Mouse (Mus musculus) testis, adult 2 months (tissue): ENCODE results near the gene Mtch1. TPM values are rescaled to one million over a fixed set of nuclear protein-coding genes. Genes with fewer than 3 reads are reported as not detected.
A peak's percentile ranks its signal among the peaks of the same experiment; 100 is the strongest.

ENCODE experiments used
- H3K27ac ChIP-seq: fragments of 200-500 bp; 2 replicates; pipeline ENCODE4 v1.5.1; 2012; ENCODE audit warnings: low read depth, low read length; ENCODE audit not compliant: control insufficient read depth, insufficient read depth
- H3K27me3 ChIP-seq: fragments of 200-500 bp; 2 replicates; pipeline ENCODE4 v1.6.1; 2012; ENCODE audit warnings: mild to moderate bottlenecking, low read length, moderate library complexity; ENCODE audit not compliant: control insufficient read depth, insufficient read depth
- H3K36me3 ChIP-seq: fragments of 200-500 bp; 2 replicates; pipeline ENCODE4 v1.6.1; 2012; ENCODE audit warnings: mild to moderate bottlenecking, low read length; ENCODE audit not compliant: control insufficient read depth, insufficient read depth
- H3K4me1 ChIP-seq: fragments of 200-500 bp; 2 replicates; pipeline ENCODE4 v1.6.1; 2012; ENCODE audit warnings: low read length; ENCODE audit not compliant: control insufficient read depth, insufficient read depth
- H3K4me3 ChIP-seq: fragments of 200-500 bp; 2 replicates; pipeline ENCODE4 v1.5.1; 2012; ENCODE audit warnings: low read depth, mild to moderate bottlenecking, low read length, moderate library complexity, mixed read lengths; ENCODE audit not compliant: control insufficient read depth
- CTCF ChIP-seq: fragments of 200-500 bp; IDR thresholded peaks from 2 replicates; pipeline ENCODE4 v1.5.1; 2012; ENCODE audit warnings: low read depth, mild to moderate bottlenecking, inconsistent platforms, low read length, moderate library complexity; ENCODE audit not compliant: control insufficient read depth, insufficient read depth, insufficient replicate concordance
- POLR2A ChIP-seq: fragments of 200-500 bp; IDR thresholded peaks from 2 replicates; pipeline ENCODE4 v1.6.1; 2012; ENCODE audit warnings: low read depth, mild to moderate bottlenecking, inconsistent platforms, low read length, moderate library complexity; ENCODE audit not compliant: control insufficient read depth
- polyA plus RNA-seq: library from polyadenylated mRNA; depleted of rRNA; stranded (reverse); fragments of >200 nt; gene quantifications from 2 replicates; pipeline ENCODE4 v1.2.3, GENCODE M21; 2012

The Mtch1 gene
- polyA plus RNA-seq, 1 experiment = 43.5 TPM

- Histone ChIP-seq H3K36me3 (no peaks in the 10 kb centered on the region), H3K27me3 (no peaks in the 10 kb centered on the region), H3K4me3 (no peak overlapping the region), H3K27ac (no peak overlapping the region), H3K4me1 (no peaks in the 10 kb centered on the region)
- TF ChIP-seq CTCF (no peak), POLR2A (no peak)
These were observed 35.7 kb downstream of the Mtch1 start for GRCm38 (mm10) chr17:29312082-29312481.

- Histone ChIP-seq H3K36me3 (no peaks in the 10 kb centered on the region), H3K27ac (no peak overlapping the region), H3K4me1 (no peaks in the 10 kb centered on the region), H3K27me3 (no peaks in the 10 kb centered on the region), H3K4me3 (no peak overlapping the region)
- TF ChIP-seq CTCF = no peak
- no peak for TF ChIP-seq POLR2A
These were observed 36.1 kb downstream of the Mtch1 start for GRCm38 (mm10) chr17:29311602-29312001.

GRCm38 (mm10) chr17:29310056-29310623, 37.6 kb downstream of the Mtch1 start:
- Histone ChIP-seq H3K4me3 (no peak overlapping the region), H3K27ac (no peak overlapping the region), H3K27me3 (no peaks in the 10 kb centered on the region), H3K36me3 (no peaks in the 10 kb centered on the region), H3K4me1 (no peaks in the 10 kb centered on the region; the same call in 1 of the 2 replicates)
- no peak for TF ChIP-seq POLR2A
- TF ChIP-seq CTCF = no peak

GRCm38 (mm10) chr17:29305871-29306270, 41.9 kb downstream of the Mtch1 start:
- Histone ChIP-seq H3K4me1 (no peaks in the 10 kb centered on the region; the same call in 1 of the 2 replicates), H3K4me3 (no peak overlapping the region), H3K27ac (no peak overlapping the region), H3K36me3 (no peaks in the 10 kb centered on the region), H3K27me3 (no peaks in the 10 kb centered on the region)
- TF ChIP-seq POLR2A (no peak), CTCF (no peak)

- TF ChIP-seq CTCF (no peak), POLR2A (no peak)
- Histone ChIP-seq H3K27ac (no peak overlapping the region), H3K4me1 (no peaks in the 10 kb centered on the region; the same call in 1 of the 2 replicates), H3K4me3 (peak overlapping the region; percentile 56), H3K27me3 (no peaks in the 10 kb centered on the region), H3K36me3 (no peaks in the 10 kb centered on the region)
These were observed 42.5 kb downstream of the Mtch1 start for GRCm38 (mm10) chr17:29305058-29305806.

- Histone ChIP-seq H3K27me3 (no peaks in the 10 kb centered on the region), H3K4me1 (no peaks in the 10 kb centered on the region; the same call in 1 of the 2 replicates), H3K36me3 (no peaks in the 10 kb centered on the region), H3K27ac (no peak overlapping the region), H3K4me3 (peak overlapping the region; percentile 56)
- no peak for TF ChIP-seq POLR2A
- TF ChIP-seq CTCF = no peak
These were observed 43.2 kb downstream of the Mtch1 start for GRCm38 (mm10) chr17:29304376-29305057.

- Histone ChIP-seq H3K27me3 (no peaks in the 10 kb centered on the region), H3K36me3 (0 out of 2 replicates have a peak, but pooled peaks cover 1% of the 10 kb centered on the region), H3K4me1 (no peaks in the 10 kb centered on the region; the same call in 1 of the 2 replicates), H3K27ac (no peak overlapping the region), H3K4me3 (no peak overlapping the region)
- TF ChIP-seq POLR2A (no peak), CTCF (no peak)
These were observed 43.9 kb downstream of the Mtch1 start for GRCm38 (mm10) chr17:29303856-29304255.
